Mouse (Mus musculus): ENCODE data around the gene Pxylp1.

DNA sequence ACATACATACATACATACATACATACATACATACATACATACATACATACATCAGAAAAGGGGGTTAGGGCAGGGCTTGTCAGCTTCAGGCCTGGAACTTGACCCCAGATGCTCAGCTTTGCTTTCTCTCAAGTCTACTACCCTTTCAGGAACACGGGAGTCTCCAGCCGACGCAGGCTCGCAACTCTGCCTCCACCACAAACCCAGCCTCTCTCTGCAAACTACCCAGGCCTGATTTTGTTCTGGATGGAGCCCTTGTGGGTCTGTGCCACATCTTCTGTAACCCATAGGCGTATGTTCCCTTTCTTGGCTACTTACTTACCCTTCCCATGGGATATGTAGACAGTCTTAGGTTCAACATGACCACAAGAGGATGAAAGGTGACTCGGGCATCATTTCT, 1.7 kb downstream of the Pxylp1 start:
- no peak for TF ChIP-seq CTCF (IDR thresholded peaks at IDR 0.05; ENCODE audit: low read depth, low read length)
- TF ChIP-seq POLR2A (IDR thresholded peaks at IDR 0.05; ENCODE audit: extremely low read depth, insufficient read depth, low read length) = no peak
